Mouse (Mus musculus): ENCODE data around the gene Mcam.

DNA sequence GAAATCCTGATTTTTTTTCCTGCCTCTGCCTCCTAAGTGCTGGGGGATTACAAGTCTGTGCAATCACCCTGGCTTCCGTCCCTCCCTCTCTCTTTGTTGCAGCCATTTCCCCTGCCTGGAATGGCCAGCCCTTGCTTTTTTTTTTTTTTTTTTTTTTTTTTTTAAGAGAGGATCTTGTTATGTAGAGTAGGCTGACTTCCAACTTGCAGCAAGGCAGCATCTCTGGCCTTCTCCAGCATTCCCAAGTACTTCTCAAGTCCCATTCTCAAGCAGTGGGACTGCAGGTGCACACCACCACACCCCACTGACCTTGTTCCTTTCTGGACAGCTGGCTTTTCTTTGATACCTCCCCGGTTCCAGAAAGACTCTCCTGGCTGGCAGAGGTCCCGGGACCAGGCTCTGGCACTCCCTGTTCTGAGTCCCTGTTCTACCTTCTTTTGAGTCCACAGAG lies 6.9 kb upstream of the Mcam start:
- TF ChIP-seq CTCF (IDR thresholded peaks at IDR 0.05; ENCODE audit: low read depth) (no peak), EP300 (IDR thresholded peaks at IDR 0.05; ENCODE audit: low read depth) (no peak)
